Mouse (Mus musculus): Measurements from ENCODE around the gene Ocel1.

Gene Ocel1

DNA sequence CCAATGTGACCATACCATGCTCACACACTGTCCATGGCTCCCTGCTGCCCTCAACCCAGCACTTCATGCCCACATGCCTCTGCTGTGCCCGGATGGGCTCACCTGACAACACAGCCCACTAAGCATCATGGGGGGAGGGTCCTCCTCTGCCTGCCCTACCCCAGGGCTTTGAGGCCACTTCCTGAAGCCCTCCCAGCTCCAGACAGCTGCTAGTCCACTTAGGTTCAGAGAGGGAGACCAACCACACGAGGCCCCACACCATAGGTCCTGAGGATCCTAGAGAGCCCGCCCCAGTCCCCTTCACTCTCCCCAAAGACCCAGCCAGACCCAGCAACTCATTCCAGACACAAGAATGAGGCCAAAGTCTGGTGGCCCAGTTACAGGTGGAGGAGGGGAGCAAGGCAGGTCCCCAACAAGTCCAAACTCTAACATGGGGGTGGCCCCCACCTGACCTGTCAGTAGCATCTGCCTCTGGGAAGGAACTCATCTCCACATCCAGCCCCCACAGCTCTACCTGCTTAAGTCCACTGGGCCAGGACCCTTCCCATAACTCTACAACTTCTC is 8.5 kb downstream of the Ocel1 start:
- DNase-seq (ENCODE audit: low read depth, low spot score) = no peak

GRCm38 (mm10) chr8:71380178-71381171 is 9.4 kb downstream of the Ocel1 start:
- DNase-seq (ENCODE audit: low read depth, low spot score) = no peak

DNA sequence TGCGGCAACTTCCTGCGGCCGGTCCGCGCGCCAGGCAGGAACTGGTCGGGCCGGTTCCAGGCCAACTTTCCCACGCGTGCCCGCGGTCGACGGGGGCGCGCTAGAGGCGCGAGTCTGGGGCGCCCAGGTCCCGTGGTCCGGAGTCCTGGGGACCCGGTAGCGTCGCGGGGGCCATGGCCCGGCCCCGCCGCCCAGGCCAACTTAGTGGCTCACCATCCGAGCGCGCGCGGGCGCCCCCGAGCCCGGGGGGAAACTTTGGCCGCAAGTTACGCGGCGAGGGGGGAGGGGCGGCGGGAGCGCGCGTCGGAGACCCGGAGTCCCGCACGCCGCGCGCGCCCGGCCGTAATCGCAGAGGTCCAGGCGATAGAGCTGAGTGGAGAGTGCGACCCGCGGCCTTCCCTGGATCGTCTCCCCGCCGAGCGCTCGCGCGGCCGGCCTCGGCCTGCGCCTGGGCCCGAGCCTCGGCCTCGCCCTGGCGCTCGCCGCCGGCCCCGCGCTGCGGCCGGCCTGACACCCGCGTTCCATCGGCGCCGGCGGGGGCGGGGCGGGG is 10.4 kb downstream of the Ocel1 start, which contains the start of gene Nr2f6:
TSS of gene Nr2f6 (minus strand) at position 540 of the 550 bp plus-strand sequence.
- DNase-seq (ENCODE audit: low read depth, low spot score) = peak; percentile 50

DNA sequence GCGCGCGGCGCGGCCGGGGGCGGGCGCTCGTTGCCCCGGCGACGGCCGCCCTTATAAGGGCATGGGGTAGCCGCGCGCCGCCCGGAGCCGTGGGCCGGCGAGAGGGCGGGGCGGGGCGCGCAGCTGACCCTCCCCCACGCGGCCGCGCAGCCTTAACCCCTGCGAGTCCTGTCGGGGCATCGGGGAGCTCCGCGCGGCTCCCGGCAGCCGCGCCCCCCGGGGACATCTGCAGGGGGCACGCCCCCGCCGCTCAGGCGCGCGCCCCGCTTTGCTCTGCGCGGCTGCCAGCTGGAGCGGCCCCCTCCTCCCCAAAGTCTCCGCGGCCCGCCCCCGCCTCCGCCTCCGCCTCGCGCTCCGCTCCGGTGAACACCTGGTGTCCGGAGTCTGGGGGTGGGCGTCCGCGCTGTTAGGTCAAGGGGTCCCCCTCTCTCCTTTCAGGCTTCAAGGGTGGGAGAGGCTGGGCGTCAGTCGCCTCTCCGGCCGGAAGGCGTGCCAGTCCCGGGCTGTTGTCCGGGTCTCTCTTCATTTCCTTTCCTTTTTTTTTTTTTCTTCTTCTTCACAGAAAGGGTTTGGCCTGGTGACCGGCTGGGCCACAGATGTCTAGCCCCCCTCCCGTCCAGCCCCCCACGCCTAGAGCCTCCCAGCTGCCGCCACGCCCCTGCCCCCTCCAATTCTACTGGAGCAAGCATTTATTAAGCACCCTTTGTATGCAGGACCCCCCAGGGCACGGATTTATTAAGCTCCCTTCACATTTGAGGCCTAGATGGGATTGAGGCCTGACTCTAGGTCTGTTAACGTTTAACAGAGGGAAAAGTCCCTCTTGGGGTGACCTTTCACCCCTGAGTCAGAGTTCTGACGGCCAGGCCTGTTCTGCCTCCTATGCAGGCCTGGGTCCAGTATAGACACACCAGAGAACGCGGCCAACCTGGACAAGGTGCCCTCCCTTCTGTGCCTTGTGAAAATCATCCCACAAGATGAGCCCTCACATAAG is 11.2 kb downstream of the Ocel1 start:
- peak; percentile 92 for DNase-seq (ENCODE audit: low read depth, low spot score)

- no peak for DNase-seq (ENCODE audit: low read depth, low spot score)
Observed at GRCm38 (mm10) chr8:71383396-71383795, 12.3 kb downstream of the Ocel1 start.

DNA sequence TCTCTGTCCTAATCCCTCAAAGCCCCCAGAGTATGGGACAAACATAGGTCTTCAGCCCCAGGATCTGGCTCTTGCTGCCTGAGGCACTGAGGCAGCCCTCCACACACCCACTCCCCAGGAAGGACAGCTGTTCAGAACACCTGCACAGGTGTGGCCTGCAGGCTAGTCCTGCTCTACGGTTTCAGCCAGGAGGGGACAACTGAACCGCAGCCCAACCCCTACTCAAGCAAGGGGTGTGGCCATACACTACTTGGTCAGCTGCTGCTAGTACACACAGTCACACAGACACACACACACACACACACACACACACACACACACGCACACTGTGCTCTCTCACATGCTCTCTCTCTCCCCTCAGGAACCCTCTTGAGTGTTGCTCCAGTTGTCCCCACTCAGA is 12.8 kb downstream of the Ocel1 start:
- no peak for DNase-seq (ENCODE audit: low read depth, low spot score)

DNA sequence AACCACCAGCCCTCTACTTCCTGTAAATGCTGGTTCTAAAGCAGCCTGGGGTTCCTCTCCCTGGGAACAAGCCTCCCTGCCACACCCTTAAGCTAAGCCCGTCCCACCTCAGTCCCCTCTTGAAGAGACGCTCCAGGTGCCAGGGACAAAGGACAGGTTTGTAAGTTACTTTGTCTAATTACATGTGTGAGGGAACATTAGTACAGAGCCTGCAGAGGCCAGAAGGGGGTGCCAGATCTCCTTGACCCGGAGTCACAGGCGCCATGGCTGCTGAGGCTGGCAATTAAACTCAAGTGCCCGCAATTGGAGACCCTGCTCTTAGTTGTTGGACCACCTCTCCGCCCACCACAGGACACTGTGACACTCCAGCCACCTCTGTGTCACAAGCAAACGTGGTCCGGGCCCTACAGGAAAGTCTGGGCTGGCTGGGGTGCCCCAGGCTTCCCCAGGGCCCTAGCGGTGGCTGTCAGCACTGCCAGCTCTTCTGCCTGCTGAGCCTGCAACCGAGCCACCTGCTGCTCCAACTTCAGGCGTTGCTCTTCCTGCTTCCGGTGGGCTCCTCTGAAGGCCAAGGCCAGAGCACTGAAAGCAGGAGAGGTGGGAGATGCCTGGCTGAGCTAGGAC is 14.2 kb downstream of the Ocel1 start:
- DNase-seq (ENCODE audit: low read depth, low spot score) = no peak

DNA sequence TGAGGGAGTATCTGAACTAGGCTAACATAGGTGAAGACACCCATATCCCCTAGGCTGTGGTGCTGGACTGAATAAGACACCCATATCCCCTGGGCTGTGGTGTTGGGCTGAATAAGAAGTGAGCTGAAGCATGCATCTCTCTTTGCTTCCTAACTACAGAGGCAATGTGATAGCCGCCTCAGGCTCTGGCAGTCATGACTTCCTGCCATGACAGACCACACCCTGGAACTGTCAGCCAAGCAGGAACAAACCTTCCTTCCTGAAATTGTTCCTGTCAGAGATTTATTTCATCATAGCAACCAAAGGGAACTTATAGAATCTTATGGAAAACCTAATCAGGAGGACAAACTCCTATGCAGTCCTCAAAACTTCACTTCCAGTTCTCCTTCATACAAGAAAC is 17.2 kb downstream of the Ocel1 start:
- DNase-seq (ENCODE audit: low read depth, low spot score) = no peak

DNA sequence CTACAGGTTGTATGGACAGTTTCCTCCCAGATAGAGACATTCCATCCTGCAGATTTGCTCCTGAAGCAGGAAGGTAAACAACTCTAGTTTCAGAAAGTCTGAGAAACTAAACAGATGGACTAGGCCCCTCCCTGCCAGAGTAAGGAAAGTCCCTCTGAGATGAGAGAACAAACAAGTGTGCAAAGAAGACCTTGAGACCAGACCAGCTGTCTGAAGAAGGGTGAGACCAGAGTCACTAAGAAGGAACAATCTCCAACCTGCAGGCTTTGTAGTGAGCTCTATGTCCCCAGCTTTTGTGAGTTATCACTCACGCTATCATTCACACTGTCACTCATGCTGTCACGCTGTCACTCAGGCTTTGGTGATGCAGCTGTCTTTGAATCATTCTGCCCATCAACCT is 20.6 kb downstream of the Ocel1 start:
- no peak for DNase-seq (ENCODE audit: low read depth, low spot score)

- no peak for DNase-seq (ENCODE audit: low read depth, low spot score)
Observed at GRCm38 (mm10) chr8:71392391-71392790, 21.3 kb downstream of the Ocel1 start.

DNA sequence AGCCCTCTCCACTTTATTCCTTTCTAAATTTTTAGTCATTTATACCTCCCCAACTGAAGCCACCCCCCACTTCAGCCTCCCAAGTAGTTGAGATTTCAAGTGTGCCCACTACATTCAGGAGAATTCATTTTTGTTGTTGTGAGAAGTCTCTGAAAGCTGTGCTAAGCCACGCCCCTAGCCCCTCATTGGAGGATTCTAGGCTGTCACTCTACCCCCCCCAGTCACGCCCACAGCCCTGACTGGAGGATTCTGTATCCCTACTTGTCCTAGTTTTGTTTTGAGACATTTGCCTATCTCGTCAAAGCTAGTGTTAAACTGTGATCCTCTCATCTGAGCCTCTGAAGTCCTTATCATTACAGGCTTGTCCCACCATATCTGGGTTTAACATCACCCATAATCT is 21.8 kb downstream of the Ocel1 start:
- DNase-seq (ENCODE audit: low read depth, low spot score) = peak; percentile 48

GRCm38 (mm10) chr8:71394481-71394880 is 23.4 kb downstream of the Ocel1 start:
- DNase-seq (ENCODE audit: low read depth, low spot score) = no peak

- DNase-seq (ENCODE audit: low read depth, low spot score) = no peak
Observed at GRCm38 (mm10) chr8:71395071-71395470, 24.0 kb downstream of the Ocel1 start.

- no peak for DNase-seq (ENCODE audit: low read depth, low spot score)
Observed at GRCm38 (mm10) chr8:71395629-71396028, 24.5 kb downstream of the Ocel1 start, which contains the start of gene Ushbp1. Ushbp1 (minus strand) TSS chr8:71395802.

- DNase-seq (ENCODE audit: low read depth, low spot score) = peak; percentile 100
Observed at GRCm38 (mm10) chr8:71396639-71397305, 25.7 kb downstream of the Ocel1 start, which contains the start of gene Babam1. Babam1 (plus strand) TSS chr8:71396861.

DNA sequence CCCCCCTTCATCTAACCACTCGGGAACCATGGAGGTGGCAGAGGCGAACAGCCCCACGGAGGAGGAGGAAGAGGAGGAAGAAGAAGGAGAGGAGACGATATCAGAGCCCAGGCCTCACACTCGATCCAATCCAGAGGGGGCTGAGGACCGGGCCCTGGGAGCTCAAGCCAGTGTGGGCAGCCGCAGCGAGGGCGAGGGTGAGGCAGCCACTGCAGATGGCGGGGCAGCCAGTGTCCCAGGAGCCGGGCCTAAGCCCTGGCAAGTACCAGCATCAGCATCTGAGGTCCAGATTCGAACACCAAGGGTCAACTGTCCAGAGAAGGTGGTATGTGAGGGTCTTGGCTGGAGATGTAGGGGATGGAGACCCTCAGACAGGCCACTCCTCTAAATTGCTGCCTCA is 26.6 kb downstream of the Ocel1 start:
- no peak for DNase-seq (ENCODE audit: low read depth, low spot score)

DNA sequence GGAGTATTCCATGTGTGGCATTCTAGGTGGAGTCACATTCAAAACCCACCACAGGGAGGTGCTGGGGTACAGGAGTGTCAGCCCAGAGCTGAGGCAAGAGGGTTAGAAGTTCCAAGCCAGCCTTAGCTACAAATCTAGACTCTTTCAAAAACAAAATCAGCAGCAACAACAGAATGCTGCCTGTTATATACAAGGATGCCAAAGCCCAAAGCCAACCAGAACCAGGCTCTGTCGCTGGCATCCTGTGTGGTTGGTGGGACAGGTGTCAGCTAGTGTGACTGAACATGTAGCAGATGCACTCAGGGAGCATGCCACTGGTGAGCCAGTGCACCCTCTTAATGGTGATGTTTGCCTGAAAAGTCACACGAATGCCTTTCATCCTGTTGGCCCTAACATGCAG is 29.7 kb downstream of the Ocel1 start:
- no peak for DNase-seq (ENCODE audit: low read depth, low spot score)

GRCm38 (mm10) chr8:71401454-71401853 is 30.4 kb downstream of the Ocel1 start:
- no peak for DNase-seq (ENCODE audit: low read depth, low spot score)

DNA sequence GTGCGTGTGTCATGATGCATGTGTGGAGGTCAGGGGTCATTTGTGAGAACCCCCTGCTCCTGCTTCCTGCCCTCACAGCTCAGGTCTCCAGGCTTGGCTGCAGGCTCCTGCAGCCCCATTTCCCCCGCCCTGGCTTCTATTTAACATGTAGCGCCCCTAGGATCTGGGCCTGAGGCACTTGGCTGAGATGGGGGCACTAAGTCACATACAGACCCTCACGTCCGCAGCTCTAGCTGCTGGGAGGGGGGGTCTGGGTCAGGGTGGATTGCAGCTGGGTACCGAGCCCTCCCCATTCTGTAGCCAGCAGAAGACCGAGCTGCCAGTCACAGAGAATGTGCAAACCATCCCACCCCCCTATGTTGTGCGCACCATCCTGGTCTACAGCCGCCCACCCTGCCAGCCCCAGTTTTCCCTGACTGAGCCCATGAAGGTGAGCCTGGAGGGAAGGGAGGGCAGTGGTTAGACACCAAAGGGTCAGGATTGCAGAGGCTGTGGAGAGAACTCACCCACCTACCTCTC is 31.4 kb downstream of the Ocel1 start:
- no peak for DNase-seq (ENCODE audit: low read depth, low spot score)

Data from 3T3-L1 (cell line).